Mouse (Mus musculus): ENCODE measurements around the gene Pex5l. TPM values are rescaled to one million over a fixed set of nuclear protein-coding genes. Genes with fewer than 3 reads are reported as not detected.
A peak's percentile ranks its signal among the peaks of the same experiment; 100 is the strongest.

The Pex5l gene
- 100 to 1,000 TPM; 213 to 239 (median 226) TPM for total RNA-seq (2022)

- peak; percentile 48 to 78 for DNase-seq (ENCODE audit: low spot score in 2 of 2)
Measured at GRCm38 (mm10) chr3:33142901-33143461, at the start of gene Pex5l. Pex5l (minus strand) TSS chr3:33143247.

- no peak for DNase-seq (ENCODE audit: low spot score in 2 of 2)
Measured at GRCm38 (mm10) chr3:33165186-33165585, 22.1 kb upstream of the Pex5l start.

- DNase-seq (ENCODE audit: low spot score in 2 of 2) = no peak
Measured at GRCm38 (mm10) chr3:33163821-33164220, 20.8 kb upstream of the Pex5l start.

- DNase-seq (ENCODE audit: low spot score in 2 of 2) = no peak
Measured at GRCm38 (mm10) chr3:33143592-33143991, 545 bp upstream of the Pex5l start.

- DNase-seq (ENCODE audit: low spot score in 2 of 2) = peak in 1 of 2 experiments; percentile 37
Measured at GRCm38 (mm10) chr3:33142398-33142797, 649 bp downstream of the Pex5l start.

GRCm38 (mm10) chr3:33129944-33130343, 13.1 kb downstream of the Pex5l start:
- DNase-seq (ENCODE audit: low spot score in 2 of 2) = no peak

GRCm38 (mm10) chr3:33124796-33125195, 18.3 kb downstream of the Pex5l start:
- DNase-seq (ENCODE audit: low spot score in 2 of 2) = peak in 1 of 2 experiments; percentile 28

GRCm38 (mm10) chr3:33105785-33106184, 37.3 kb downstream of the Pex5l start:
- DNase-seq (ENCODE audit: low spot score in 2 of 2) = no peak

- DNase-seq (ENCODE audit: low spot score in 2 of 2) = no peak
Measured at GRCm38 (mm10) chr3:33103501-33103900, 39.5 kb downstream of the Pex5l start.

GRCm38 (mm10) chr3:33098550-33099295, 44.3 kb downstream of the Pex5l start:
- DNase-seq (ENCODE audit: low spot score in 2 of 2) = no peak

GRCm38 (mm10) chr3:33093646-33094045, 49.4 kb downstream of the Pex5l start:
- no peak for DNase-seq (ENCODE audit: low spot score in 2 of 2)

GRCm38 (mm10) chr3:33090001-33090400, 53.0 kb downstream of the Pex5l start:
- DNase-seq (ENCODE audit: low spot score in 2 of 2) = no peak

- no peak for DNase-seq (ENCODE audit: low spot score in 2 of 2)
Measured at GRCm38 (mm10) chr3:33089470-33089869, 53.6 kb downstream of the Pex5l start.

GRCm38 (mm10) chr3:33088276-33088675, 54.8 kb downstream of the Pex5l start:
- DNase-seq (ENCODE audit: low spot score in 2 of 2) = no peak

GRCm38 (mm10) chr3:33082806-33083338, 60.2 kb downstream of the Pex5l start:
- DNase-seq (ENCODE audit: low spot score in 2 of 2) = peak in 1 of 2 experiments; percentile 54

- DNase-seq (ENCODE audit: low spot score in 2 of 2) = no peak
Measured at GRCm38 (mm10) chr3:33081793-33082192, 61.3 kb downstream of the Pex5l start.

- DNase-seq (ENCODE audit: low spot score in 2 of 2) = no peak
Measured at GRCm38 (mm10) chr3:33079658-33080057, 63.4 kb downstream of the Pex5l start.

GRCm38 (mm10) chr3:33079171-33079570, 63.9 kb downstream of the Pex5l start:
- DNase-seq (ENCODE audit: low spot score in 2 of 2) = no peak

- DNase-seq (ENCODE audit: low spot score in 2 of 2) = no peak
Measured at GRCm38 (mm10) chr3:33075696-33076095, 67.4 kb downstream of the Pex5l start.

- peak in 1 of 2 experiments; percentile 43 for DNase-seq (ENCODE audit: low spot score in 2 of 2)
Measured at GRCm38 (mm10) chr3:33074266-33074981, 68.6 kb downstream of the Pex5l start.

GRCm38 (mm10) chr3:33073905-33074265, 69.2 kb downstream of the Pex5l start:
- DNase-seq (ENCODE audit: low spot score in 2 of 2) = no peak

- DNase-seq (ENCODE audit: low spot score in 2 of 2) = peak in 1 of 2 experiments; percentile 52
Measured at GRCm38 (mm10) chr3:33070771-33071170, 72.3 kb downstream of the Pex5l start.

Data from left cerebral cortex, adult 8-10 months (tissue).